Mouse (Mus musculus) forebrain, embryonic 13.5 days (tissue): ENCODE results near the gene Chrna7. TPM values are rescaled to one million over a fixed set of nuclear protein-coding genes. Genes with fewer than 3 reads are reported as not detected.

Experiments
- polyA plus RNA-seq: library from polyadenylated mRNA; unstranded; fragments of >200 nt; fragmentation: Nextera tagmentation; extraction: Ambion mirVana; gene quantifications from 2 replicates; pipeline ENCODE4 v1.2.1, GENCODE M21; 2015

Gene Chrna7
- polyA plus RNA-seq, 1 experiment from 2014 or later = 5.0 TPM

Other genes starting within 250 kb of the Chrna7 start
- gene Otud7a, start 232.2 kb upstream of the Chrna7 start, polyA plus RNA-seq = 1.8 and 2.6 TPM in 2 replicates